Mouse (Mus musculus): ENCODE data around the gene Fanca. TPM values are rescaled to one million over a fixed set of nuclear protein-coding genes. Genes with fewer than 3 reads are reported as not detected.
"Not testable (repeated sequence)": the region's sequence is repeated elsewhere in the genome, so short reads cannot be mapped to it uniquely, and the experiment has no call there.

Fanca gene
- total and polyA plus RNA-seq, 3 experiments, result 26.2 to 48.7 (median 30.3) TPM

GRCm38 (mm10) chr8:123274447-123274846 is 43.9 kb downstream of the Fanca start:
- ATAC-seq (ENCODE audit: extremely low read depth, insufficient number of reproducible peaks, low FRiP score, poor library complexity, severe bottlenecking) (no peak), DNase-seq (ENCODE audit: low spot score) (no peak)
- Histone ChIP-seq H3K36me3 (replicated peaks) (peaks cover 95% of the 10 kb centered on the region), H3K4me1 (ENCODE audit: insufficient read depth, low read depth, low read length) (no peaks in the 10 kb centered on the region), H3K9me3 (replicated peaks) (no peaks in the 10 kb centered on the region), H3K4me3 (ENCODE audit: low read depth, low read length) (no peak overlapping the region), H3K27me3 (ENCODE audit: insufficient read depth, low read length) (no peaks in the 10 kb centered on the region)
- TF ChIP-seq GATA2 (IDR thresholded peaks at IDR 0.05; ENCODE audit: borderline replicate concordance, low read depth, low read length) (no peak), CTCF (IDR thresholded peaks at IDR 0.05; ENCODE audit: low read depth, low read length) (no peak), GATA1 (IDR thresholded peaks at IDR 0.05; ENCODE audit: borderline replicate concordance, low read length) (no peak), POLR2AphosphoS5 (IDR thresholded peaks at IDR 0.05; ENCODE audit: insufficient replicate concordance, low read depth, low read length) (no peak), TAL1 (conservative IDR thresholded peaks at IDR 0.05; ENCODE audit: low read depth, low read length) (no peak)

GRCm38 (mm10) chr8:123271901-123272300 is 46.5 kb downstream of the Fanca start:
- no peaks in the 10 kb centered on the region for H3K9me3 ChIP-seq (replicated peaks)
- peaks cover 100% of the 10 kb centered on the region for H3K36me3 ChIP-seq (replicated peaks)
- no peaks in the 10 kb centered on the region for H3K27me3 ChIP-seq (ENCODE audit: insufficient read depth, low read length)
- DNase-seq (ENCODE audit: low spot score), result no peak
- ATAC-seq (ENCODE audit: extremely low read depth, insufficient number of reproducible peaks, low FRiP score, poor library complexity, severe bottlenecking), result no peak
- H3K4me3 ChIP-seq (ENCODE audit: low read depth, low read length), result no peak overlapping the region
- TF ChIP-seq GATA1 (IDR thresholded peaks at IDR 0.05; ENCODE audit: borderline replicate concordance, low read length), result no peak
- no peak for TF ChIP-seq TAL1 (conservative IDR thresholded peaks at IDR 0.05; ENCODE audit: low read depth, low read length)
- TF ChIP-seq POLR2AphosphoS5 (IDR thresholded peaks at IDR 0.05; ENCODE audit: insufficient replicate concordance, low read depth, low read length), result no peak
- no peak for TF ChIP-seq GATA2 (IDR thresholded peaks at IDR 0.05; ENCODE audit: borderline replicate concordance, low read depth, low read length)
- no peak for TF ChIP-seq CTCF (IDR thresholded peaks at IDR 0.05; ENCODE audit: low read depth, low read length)
- no peaks in the 10 kb centered on the region for H3K4me1 ChIP-seq (ENCODE audit: insufficient read depth, low read depth, low read length)

GRCm38 (mm10) chr8:123271147-123271546 is 47.2 kb downstream of the Fanca start:
- Histone ChIP-seq H3K4me1 (ENCODE audit: insufficient read depth, low read depth, low read length) (no peaks in the 10 kb centered on the region), H3K4me3 (ENCODE audit: low read depth, low read length) (no peak overlapping the region), H3K9me3 (replicated peaks) (no peaks in the 10 kb centered on the region), H3K36me3 (replicated peaks) (peaks cover 100% of the 10 kb centered on the region), H3K27me3 (ENCODE audit: insufficient read depth, low read length) (no peaks in the 10 kb centered on the region)
- no peak for TF ChIP-seq POLR2AphosphoS5 (IDR thresholded peaks at IDR 0.05; ENCODE audit: insufficient replicate concordance, low read depth, low read length)
- no peak for TF ChIP-seq CTCF (IDR thresholded peaks at IDR 0.05; ENCODE audit: low read depth, low read length)
- TF ChIP-seq TAL1 (conservative IDR thresholded peaks at IDR 0.05; ENCODE audit: low read depth, low read length), result no peak
- no peak for TF ChIP-seq GATA1 (IDR thresholded peaks at IDR 0.05; ENCODE audit: borderline replicate concordance, low read length)
- TF ChIP-seq GATA2 (IDR thresholded peaks at IDR 0.05; ENCODE audit: borderline replicate concordance, low read depth, low read length), result no peak
- no peak for DNase-seq (ENCODE audit: low spot score)
- ATAC-seq (ENCODE audit: extremely low read depth, insufficient number of reproducible peaks, low FRiP score, poor library complexity, severe bottlenecking), result no peak

GRCm38 (mm10) chr8:123267926-123268656 is 50.3 kb downstream of the Fanca start:
- H3K27me3 ChIP-seq (ENCODE audit: insufficient read depth, low read length), result no peaks in the 10 kb centered on the region
- DNase-seq (ENCODE audit: low spot score), result no peak
- TF ChIP-seq POLR2AphosphoS5 (IDR thresholded peaks at IDR 0.05; ENCODE audit: insufficient replicate concordance, low read depth, low read length), result no peak
- TF ChIP-seq CTCF (IDR thresholded peaks at IDR 0.05; ENCODE audit: low read depth, low read length), result no peak
- TF ChIP-seq TAL1 (conservative IDR thresholded peaks at IDR 0.05; ENCODE audit: low read depth, low read length), result no peak
- TF ChIP-seq GATA1 (IDR thresholded peaks at IDR 0.05; ENCODE audit: borderline replicate concordance, low read length), result no peak
- no peak for TF ChIP-seq GATA2 (IDR thresholded peaks at IDR 0.05; ENCODE audit: borderline replicate concordance, low read depth, low read length)
- peaks cover 100% of the 10 kb centered on the region for H3K36me3 ChIP-seq (replicated peaks)
- no peaks in the 10 kb centered on the region for H3K4me1 ChIP-seq (ENCODE audit: insufficient read depth, low read depth, low read length)
- no peak overlapping the region for H3K4me3 ChIP-seq (ENCODE audit: low read depth, low read length)
- no peaks in the 10 kb centered on the region for H3K9me3 ChIP-seq (replicated peaks)
- ATAC-seq (ENCODE audit: extremely low read depth, insufficient number of reproducible peaks, low FRiP score, poor library complexity, severe bottlenecking), result no peak

GRCm38 (mm10) chr8:123257593-123257992 is 60.8 kb downstream of the Fanca start:
- H3K4me3 ChIP-seq (ENCODE audit: low read depth, low read length); H3K9me3 ChIP-seq (replicated peaks); DNase-seq (ENCODE audit: low spot score); H3K27me3 ChIP-seq (ENCODE audit: insufficient read depth, low read length); ATAC-seq (ENCODE audit: extremely low read depth, insufficient number of reproducible peaks, low FRiP score, poor library complexity, severe bottlenecking): not testable (repeated sequence)
- H3K4me1 ChIP-seq (ENCODE audit: insufficient read depth, low read depth, low read length), result peaks cover 36% of the 10 kb centered on the region
- peaks cover 66% of the 10 kb centered on the region for H3K36me3 ChIP-seq (replicated peaks)

GRCm38 (mm10) chr8:123257114-123257513 is 61.3 kb downstream of the Fanca start:
- TF ChIP-seq POLR2AphosphoS5 (IDR thresholded peaks at IDR 0.05; ENCODE audit: insufficient replicate concordance, low read depth, low read length) (no peak), TAL1 (conservative IDR thresholded peaks at IDR 0.05; ENCODE audit: low read depth, low read length) (no peak), GATA2 (IDR thresholded peaks at IDR 0.05; ENCODE audit: borderline replicate concordance, low read depth, low read length) (no peak), GATA1 (IDR thresholded peaks at IDR 0.05; ENCODE audit: borderline replicate concordance, low read length) (no peak), CTCF (IDR thresholded peaks at IDR 0.05; ENCODE audit: low read depth, low read length) (no peak)
- ATAC-seq (ENCODE audit: extremely low read depth, insufficient number of reproducible peaks, low FRiP score, poor library complexity, severe bottlenecking) (no peak), DNase-seq (ENCODE audit: low spot score) (no peak)
- H3K36me3 ChIP-seq (replicated peaks), result peaks cover 69% of the 10 kb centered on the region
- no peaks in the 10 kb centered on the region for H3K9me3 ChIP-seq (replicated peaks)
- no peak overlapping the region for H3K4me3 ChIP-seq (ENCODE audit: low read depth, low read length)
- H3K27me3 ChIP-seq (ENCODE audit: insufficient read depth, low read length), result no peaks in the 10 kb centered on the region
- H3K4me1 ChIP-seq (ENCODE audit: insufficient read depth, low read depth, low read length), result peaks cover 38% of the 10 kb centered on the region
